ENCODE assay signal across 8 mouse cellular contexts in the genomic region with DNA sequence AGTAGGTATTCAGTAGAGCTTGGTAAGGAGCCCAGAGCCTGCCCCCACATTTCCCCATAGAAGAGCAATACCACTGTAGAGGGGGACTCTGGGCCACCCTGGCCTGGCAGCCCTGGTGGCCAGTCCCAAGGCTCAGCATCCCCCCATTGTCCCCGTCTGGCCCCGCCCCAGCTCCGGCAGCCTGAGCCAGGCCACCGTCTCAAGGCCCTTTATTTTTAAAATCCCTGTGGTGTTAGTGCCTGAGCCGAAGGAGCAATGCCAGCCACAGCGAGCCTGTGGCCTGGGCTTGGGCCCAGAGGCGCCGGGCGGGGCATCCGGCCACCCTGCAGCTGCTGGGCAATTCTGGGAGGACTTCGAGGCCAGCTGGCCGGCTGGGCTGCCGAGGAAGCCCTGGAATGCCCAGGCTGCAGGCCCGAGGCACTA. TPM values are rescaled to one million over a fixed set of nuclear protein-coding genes. Genes with fewer than 3 reads are reported as not detected.
A peak's percentile ranks its signal among the peaks of the same experiment; 100 is the strongest.
DNase-seq lines count a peak whose midpoint lies in the region; ATAC-seq and TF ChIP-seq lines count a peak whose summit lies in the region.

No protein-coding gene starts in this region.

- no peak overlapping the region for H3K4me3 ChIP-seq in hindbrain, embryonic 15.5 days
- no peak overlapping the region for H3K4me3 ChIP-seq in small intestine, adult 2 months (ENCODE audit: low read depth, low read length)

- ATAC-seq in hindbrain, embryonic 15.5 days (ENCODE audit: low FRiP score, low read depth) = peak; percentile 82

- no peaks in the 10 kb centered on the region for H3K27me3 ChIP-seq in hindbrain, embryonic 15.5 days
- H3K27me3 ChIP-seq in small intestine, adult 2 months (ENCODE audit: control insufficient read depth, insufficient read depth, low read length) = no peaks in the 10 kb centered on the region

- H3K4me1 ChIP-seq in hindbrain, embryonic 15.5 days (replicated peaks) = peaks cover 48% of the 10 kb centered on the region
- peaks cover 24% of the 10 kb centered on the region for H3K4me1 ChIP-seq in small intestine, adult 2 months (ENCODE audit: control insufficient read depth, insufficient read depth, insufficient read length, low read length)

- peak overlapping the region; percentile 69 for H3K27ac ChIP-seq in hindbrain, embryonic 15.5 days (replicated peaks)
- H3K27ac ChIP-seq in small intestine, adult 2 months (ENCODE audit: insufficient read depth, low read depth, low read length) = peak overlapping the region; percentile 45

- TF ChIP-seq CTCF in small intestine, adult 2 months (IDR thresholded peaks at IDR 0.05; ENCODE audit: extremely low read depth, insufficient read length, insufficient replicate concordance, low read depth, low read length) = no peak

- no peak overlapping the region for H3K4me2 ChIP-seq in hindbrain, embryonic 15.5 days

- TF ChIP-seq POLR2A in small intestine, adult 2 months (IDR thresholded peaks at IDR 0.05; ENCODE audit: low read depth, low read length) = no peak

- H3K36me3 ChIP-seq in hindbrain, embryonic 15.5 days = no peaks in the 10 kb centered on the region
- no peaks in the 10 kb centered on the region for H3K36me3 ChIP-seq in small intestine, adult 2 months (ENCODE audit: control insufficient read depth, insufficient read depth, low read length)

- DNase-seq in adrenal gland, adult (ENCODE audit: inconsistent age in 2 of 2, low spot score in 1 of 2) = peak; percentile 90 to 94
- DNase-seq in cerebellum, postnatal 36 days = peak; percentile 46 to 64
- DNase-seq in gastrocnemius, adult 8-10 months (ENCODE audit: low spot score in 2 of 2) = peak; percentile 78 to 90
- DNase-seq in left cerebral cortex, adult 18-20 months (ENCODE audit: low spot score in 2 of 2) = peak; percentile 39 to 56
- peak; percentile 90 for DNase-seq in lung, postnatal 25 days (ENCODE audit: low spot score)
- DNase-seq in T-cell, adult 2 months (ENCODE audit: low spot score) = no peak

- no peaks in the 10 kb centered on the region for H3K9me3 ChIP-seq in hindbrain, embryonic 15.5 days

- WGBS in hindbrain, embryonic 15.5 days = 11% methylated on average over 14 of the region's 14 CpGs
- WGBS in small intestine, adult 2 months = 35% methylated on average over 14 of the region's 14 CpGs

- H3K9ac ChIP-seq in hindbrain, embryonic 15.5 days = no peak overlapping the region

RNA-seq across cellular contexts. Expression of gene Cdc42ep1, which starts 9.7 kb away (rescaled TPM):
- total RNA-seq in gastrocnemius, adult 8-10 months (2022) = 1 to 10 TPM; 4.1 to 7.3 (median 6.2) TPM
- polyA plus RNA-seq in hindbrain, embryonic 15.5 days (2015; fragmentation: Nextera tagmentation; extraction: Ambion mirVana) = 14.7 and 15.5 TPM in 2 replicates
- 10 to 100 TPM; 15.3 to 16.3 TPM for total RNA-seq in left cerebral cortex, adult 18-20 months (2021)
- 18.9 and 26.0 TPM in 2 replicates for polyA plus RNA-seq in small intestine, adult 2 months (2012; rRNA removed)

RNA-seq across cellular contexts. Expression of gene Lgals2, which starts 22.6 kb away (rescaled TPM):
- total RNA-seq in gastrocnemius, adult 8-10 months (2022) = not detected
- polyA plus RNA-seq in hindbrain, embryonic 15.5 days (2015; fragmentation: Nextera tagmentation; extraction: Ambion mirVana) = 0.68 TPM in 1 of 2 replicates, not detected in the other
- total RNA-seq in left cerebral cortex, adult 18-20 months (2021) = not detected
- 637 and 2,134 TPM in 2 replicates for polyA plus RNA-seq in small intestine, adult 2 months (2012; rRNA removed)

RNA-seq across cellular contexts. Expression of gene Card10, which starts 29.9 kb away (rescaled TPM):
- total RNA-seq in gastrocnemius, adult 8-10 months (2022) = 1 to 10 TPM; 3.4 to 6.0 (median 4.4) TPM
- polyA plus RNA-seq in hindbrain, embryonic 15.5 days (2015; fragmentation: Nextera tagmentation; extraction: Ambion mirVana) = 2.4 and 2.6 TPM in 2 replicates
- 1 to 10 TPM; 4.8 to 4.9 TPM for total RNA-seq in left cerebral cortex, adult 18-20 months (2021)
- 15.8 and 28.3 TPM in 2 replicates for polyA plus RNA-seq in small intestine, adult 2 months (2012; rRNA removed)

RNA-seq across cellular contexts. Expression of gene Gga1, which starts 44.3 kb away (rescaled TPM):
- 10 to 100 TPM; 41.8 to 44.9 (median 43.5) TPM for total RNA-seq in gastrocnemius, adult 8-10 months (2022)
- 44.7 and 51.9 TPM in 2 replicates for polyA plus RNA-seq in hindbrain, embryonic 15.5 days (2015; fragmentation: Nextera tagmentation; extraction: Ambion mirVana)
- total RNA-seq in left cerebral cortex, adult 18-20 months (2021) = 10 to 100 TPM; 64.6 to 67.2 TPM
- polyA plus RNA-seq in small intestine, adult 2 months (2012; rRNA removed) = 62.5 and 105 TPM in 2 replicates

RNA-seq across cellular contexts. Expression of gene Mfng, which starts 59.4 kb away (rescaled TPM):
- total RNA-seq in gastrocnemius, adult 8-10 months (2022) = 1 to 10 TPM; 2.3 to 3.6 (median 2.7) TPM
- polyA plus RNA-seq in hindbrain, embryonic 15.5 days (2015; fragmentation: Nextera tagmentation; extraction: Ambion mirVana) = 21.5 and 42.1 TPM in 2 replicates
- total RNA-seq in left cerebral cortex, adult 18-20 months (2021) = 1 to 10 TPM; 3.8 to 4.2 TPM
- polyA plus RNA-seq in small intestine, adult 2 months (2012; rRNA removed) = 4.7 and 7.9 TPM in 2 replicates
